Mouse (Mus musculus) heart, embryonic 13.5 days (tissue): ENCODE measurements at regions not wholly inside any gene's neighbourhood (a gene's known extent, or its start where the extent isn't known, plus 50 kb on each side); places are given as distances from the start of the nearest gene placed in this dataset.

Experiments used
- ATAC-seq: fragments of 200-750 bp; cut with Nextera tagmentation; 2 replicates; pipeline ENCODE4 v1.8.0; 2017; ENCODE audit warnings: moderate TSS enrichment; ENCODE audit not compliant: insufficient number of reproducible peaks, low FRiP score, low TSS enrichment; ENCODE audit errors: extremely low read depth
- H3K27ac ChIP-seq: fragments of 300-500 bp; sonication (generic); replicated peaks from 2 replicates; pipeline ENCODE4 v1.5.1; 2015; ENCODE audit warnings: moderate library complexity, mild to moderate bottlenecking, inconsistent platforms
- H3K27me3 ChIP-seq: fragments of 300-500 bp; sonication (generic); replicated peaks from 2 replicates; pipeline ENCODE4 v1.6.1; 2015; ENCODE audit warnings: mild to moderate bottlenecking, inconsistent platforms
- H3K36me3 ChIP-seq: fragments of 300-500 bp; sonication (generic); 2 replicates; pipeline ENCODE4 v1.6.1; 2015; ENCODE audit warnings: mild to moderate bottlenecking, inconsistent platforms
- H3K4me1 ChIP-seq: fragments of 300-500 bp; sonication (generic); 2 replicates; pipeline ENCODE4 v1.6.1; 2015; ENCODE audit warnings: inconsistent platforms
- H3K4me2 ChIP-seq: fragments of 300-500 bp; sonication (generic); 2 replicates; pipeline ENCODE4 v1.6.1; 2015; ENCODE audit warnings: inconsistent platforms, mild to moderate bottlenecking, moderate library complexity
- H3K4me3 ChIP-seq: fragments of 300-500 bp; sonication (generic); 2 replicates; pipeline ENCODE4 v1.5.1; 2015; ENCODE audit warnings: moderate library complexity, mild to moderate bottlenecking, inconsistent platforms
- H3K9ac ChIP-seq: fragments of 300-500 bp; sonication (generic); 2 replicates; pipeline ENCODE4 v1.6.1; 2015; ENCODE audit warnings: inconsistent platforms, mild to moderate bottlenecking, moderate library complexity
- H3K9me3 ChIP-seq: fragments of 300-500 bp; sonication (generic); 2 replicates; pipeline ENCODE4 v1.6.1; 2016; ENCODE audit warnings: inconsistent platforms
- WGBS: fragments of 180-500 bp; shearing (Covaris S2); methylation state at CpG from one replicate; pipeline ENCODE4 v1.1.7; 2015; ENCODE audit warnings: mixed read lengths; 5-methylcytosine and 5-hydroxymethylcytosine counted together

DNA sequence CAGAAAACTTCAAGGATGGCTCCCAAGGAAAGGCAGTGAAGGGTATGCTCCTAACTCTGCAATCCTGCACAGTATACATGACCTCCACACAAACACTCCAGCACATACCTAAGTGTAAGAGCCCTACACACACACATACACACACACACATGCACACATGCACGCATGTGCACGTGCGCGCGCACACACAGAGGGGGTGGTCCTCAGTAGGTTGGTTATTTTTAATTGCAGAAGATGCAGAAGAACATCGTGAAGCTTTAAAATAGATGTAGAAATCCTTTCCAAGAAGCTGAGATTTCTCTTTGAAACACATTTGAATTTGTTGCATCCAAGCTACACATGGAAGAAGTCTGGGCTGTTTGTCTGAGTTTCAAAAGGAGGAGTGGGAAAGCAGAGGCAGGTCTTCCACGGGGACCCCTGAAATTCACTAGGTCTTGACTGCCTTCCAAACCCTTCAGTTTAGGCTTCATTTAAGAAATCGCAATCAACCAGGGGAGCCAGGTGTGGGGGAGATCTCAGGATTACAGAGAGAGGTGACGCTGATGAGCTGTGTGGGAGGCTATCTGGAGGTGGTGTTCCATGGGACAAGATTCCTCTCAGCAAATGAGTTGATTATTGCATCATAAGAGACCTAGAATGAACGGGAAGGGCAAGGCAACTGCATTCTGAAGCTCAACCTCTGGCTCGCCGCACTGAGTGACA is 427.4 kb downstream of the Gm9195 start:
- no peaks in the 10 kb centered on the region for H3K4me1 ChIP-seq
- no peak overlapping the region for H3K4me3 ChIP-seq
- H3K27me3 ChIP-seq, result no peaks in the 10 kb centered on the region
- H3K27ac ChIP-seq, result no peak overlapping the region
- H3K4me2 ChIP-seq, result no peak overlapping the region
- WGBS, result 82% methylated on average over 12 of the region's 12 CpGs
- no peaks in the 10 kb centered on the region for H3K36me3 ChIP-seq
- no peak for ATAC-seq
- no peak overlapping the region for H3K9ac ChIP-seq
- H3K9me3 ChIP-seq, result no peaks in the 10 kb centered on the region

GRCm38 (mm10) chr14:72042881-72043236 is 448.8 kb downstream of the Gm9195 start:
- no peak for ATAC-seq
- Histone ChIP-seq H3K9ac (no peak overlapping the region), H3K9me3 (no peaks in the 10 kb centered on the region), H3K27ac (no peak overlapping the region), H3K4me2 (no peak overlapping the region), H3K4me1 (peaks cover 6% of the 10 kb centered on the region; the same call in 1 of the 2 replicates), H3K36me3 (no peaks in the 10 kb centered on the region), H3K27me3 (no peaks in the 10 kb centered on the region), H3K4me3 (no peak overlapping the region)
- 25% methylated on average over 2 of the region's 2 CpGs for WGBS

- Histone ChIP-seq H3K4me2 (no peak overlapping the region), H3K9ac (no peak overlapping the region), H3K4me3 (no peak overlapping the region), H3K27ac (no peak overlapping the region), H3K36me3 (no peaks in the 10 kb centered on the region), H3K4me1 (peaks cover 6% of the 10 kb centered on the region; the same call in 1 of the 2 replicates), H3K27me3 (no peaks in the 10 kb centered on the region), H3K9me3 (no peaks in the 10 kb centered on the region)
- ATAC-seq, result no peak
- WGBS, result 69% methylated on average over 3 of the region's 3 CpGs
Measured at GRCm38 (mm10) chr14:72042112-72042880, 449.3 kb downstream of the Gm9195 start.

DNA sequence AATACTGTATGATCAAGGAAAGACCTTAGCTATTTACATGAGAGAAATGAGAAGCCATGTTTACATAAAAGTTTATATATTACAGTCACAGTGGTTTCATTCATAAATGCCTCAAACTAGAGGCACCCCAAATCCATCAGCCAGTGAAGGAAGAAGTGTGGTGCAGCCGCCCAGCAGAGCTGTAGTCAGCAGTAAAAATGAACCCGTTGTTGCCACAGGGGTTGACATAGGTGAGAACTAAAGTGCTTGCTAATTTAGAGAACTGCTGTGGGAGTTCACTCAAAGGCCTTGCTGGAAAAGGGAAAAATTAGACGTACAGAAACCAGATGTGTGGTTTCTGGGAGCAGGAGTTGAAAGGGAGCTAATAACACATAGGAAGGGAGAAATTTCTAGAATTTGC is 461.2 kb downstream of the Gm9195 start:
- Histone ChIP-seq H3K9ac (no peak overlapping the region), H3K4me1 (no peaks in the 10 kb centered on the region), H3K4me2 (no peak overlapping the region), H3K27me3 (no peaks in the 10 kb centered on the region), H3K9me3 (no peaks in the 10 kb centered on the region), H3K27ac (no peak overlapping the region), H3K36me3 (no peaks in the 10 kb centered on the region), H3K4me3 (no peak overlapping the region)
- ATAC-seq, result no peak
- WGBS, result 58% methylated on average over 3 of the region's 3 CpGs

GRCm38 (mm10) chr14:72027362-72028020 is 464.1 kb downstream of the Gm9195 start:
- no peaks in the 10 kb centered on the region for H3K9me3 ChIP-seq
- no peaks in the 10 kb centered on the region for H3K4me1 ChIP-seq
- H3K4me2 ChIP-seq, result no peak overlapping the region
- H3K27ac ChIP-seq, result no peak overlapping the region
- no peak overlapping the region for H3K4me3 ChIP-seq
- WGBS, result 41% methylated on average over 8 of the region's 8 CpGs
- no peaks in the 10 kb centered on the region for H3K36me3 ChIP-seq
- H3K27me3 ChIP-seq, result no peaks in the 10 kb centered on the region
- no peak overlapping the region for H3K9ac ChIP-seq
- no peak for ATAC-seq

DNA sequence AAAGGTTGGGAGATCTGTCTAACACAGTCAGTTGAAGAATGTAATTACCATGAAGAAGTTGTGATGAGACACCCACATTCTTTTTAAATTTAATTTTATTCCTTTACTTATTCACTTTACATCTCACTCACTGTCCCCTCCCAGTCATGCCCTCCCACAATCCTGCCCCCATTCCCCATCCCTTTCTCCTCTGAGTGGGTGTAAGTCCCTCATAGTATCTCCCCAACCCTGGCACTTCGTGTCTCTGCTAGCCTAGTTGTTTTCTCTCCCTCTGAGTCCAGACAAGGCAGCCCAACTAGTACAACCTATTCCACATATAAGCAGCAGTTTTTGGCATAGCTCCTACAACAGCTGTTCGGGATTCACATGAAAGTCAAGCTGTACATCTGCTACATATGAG is 487.3 kb downstream of the Gm9195 start:
- H3K9me3 ChIP-seq, result no peaks in the 10 kb centered on the region
- H3K9ac ChIP-seq, result no peak overlapping the region
- H3K4me1 ChIP-seq, result peaks cover 6% of the 10 kb centered on the region; the same call in 1 of the 2 replicates
- H3K4me3 ChIP-seq, result no peak overlapping the region
- H3K27me3 ChIP-seq, result no peaks in the 10 kb centered on the region
- ATAC-seq, result no peak
- H3K4me2 ChIP-seq, result no peak overlapping the region
- H3K27ac ChIP-seq, result no peak overlapping the region
- H3K36me3 ChIP-seq, result no peaks in the 10 kb centered on the region
- WGBS, result 62% methylated on average over 2 of the region's 2 CpGs

DNA sequence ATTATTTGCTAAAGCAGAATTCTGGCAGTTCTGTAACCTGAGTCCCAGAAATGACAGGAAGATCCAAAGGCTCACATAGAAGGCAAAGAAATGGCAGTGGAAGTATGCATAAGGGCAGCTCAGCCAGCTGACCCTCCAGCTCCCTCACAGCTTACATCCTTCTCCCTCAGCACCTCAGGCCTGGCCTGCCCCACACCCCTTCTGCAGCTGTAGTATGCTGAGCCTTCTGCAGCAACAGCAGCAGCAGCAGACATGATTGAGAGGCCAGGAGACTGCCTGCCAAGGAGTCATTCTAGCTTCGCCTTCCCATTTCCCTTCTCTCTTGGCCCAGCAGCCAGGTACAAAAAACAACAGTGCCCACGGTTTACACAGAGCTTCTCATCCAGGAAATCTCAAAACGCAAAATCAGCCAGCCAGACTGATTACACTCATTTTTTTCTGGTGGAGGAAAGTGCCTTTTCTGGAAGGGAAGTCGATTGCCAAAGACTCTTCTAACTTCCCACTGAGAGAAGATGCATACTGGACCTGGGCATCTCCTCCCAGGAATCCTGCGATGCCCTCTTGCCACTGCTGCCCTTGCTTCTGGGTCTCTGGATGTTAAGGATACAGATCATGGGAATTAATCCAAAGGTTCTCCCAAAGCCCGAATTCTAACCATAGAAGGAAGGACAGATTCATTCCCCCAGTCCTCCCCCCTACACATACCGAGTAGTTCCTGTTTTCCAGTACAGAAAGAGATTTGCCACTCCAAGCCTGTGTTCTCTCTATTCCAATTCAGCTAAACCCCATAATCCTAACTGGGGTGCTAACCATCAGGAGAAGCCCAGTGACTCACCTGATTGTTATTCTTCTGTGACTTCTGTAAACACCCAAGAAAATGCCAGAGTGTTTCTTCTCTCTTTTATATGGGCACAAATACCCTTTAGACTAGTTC is 489.2 kb downstream of the Gm9195 start:
- no peaks in the 10 kb centered on the region for H3K36me3 ChIP-seq
- ATAC-seq, result no peak
- H3K4me3 ChIP-seq, result no peak overlapping the region
- 47% methylated on average over 7 of the region's 7 CpGs for WGBS
- H3K9ac ChIP-seq, result no peak overlapping the region
- peaks cover 6% of the 10 kb centered on the region; the same call in 1 of the 2 replicates for H3K4me1 ChIP-seq
- H3K27ac ChIP-seq, result no peak overlapping the region
- H3K9me3 ChIP-seq, result no peaks in the 10 kb centered on the region
- H3K4me2 ChIP-seq, result no peak overlapping the region
- no peaks in the 10 kb centered on the region for H3K27me3 ChIP-seq

DNA sequence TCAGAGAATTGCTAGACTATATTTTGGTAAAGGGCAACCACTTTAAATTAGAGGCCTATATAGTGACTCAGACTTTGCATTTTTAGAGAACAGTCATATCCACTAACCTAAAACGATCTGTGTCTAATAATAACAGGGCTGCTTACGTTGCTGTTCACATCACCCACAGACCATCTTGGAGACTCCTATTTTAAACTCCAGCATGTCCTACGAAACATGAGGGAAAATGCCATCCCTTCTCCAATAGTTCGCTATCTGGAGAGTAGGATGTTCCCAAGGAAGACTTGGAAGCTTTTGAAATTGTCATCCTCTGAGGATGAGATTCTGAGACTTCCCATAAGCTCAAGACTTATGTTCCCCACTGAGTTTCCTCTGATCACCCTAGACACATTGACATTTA is 518.6 kb downstream of the Gm9195 start:
- H3K27me3 ChIP-seq, result no peaks in the 10 kb centered on the region
- H3K4me1 ChIP-seq, result no peaks in the 10 kb centered on the region
- H3K36me3 ChIP-seq, result no peaks in the 10 kb centered on the region
- no peak for ATAC-seq
- no peak overlapping the region for H3K27ac ChIP-seq
- no peaks in the 10 kb centered on the region for H3K9me3 ChIP-seq
- H3K4me2 ChIP-seq, result no peak overlapping the region
- WGBS, result 68% methylated on average over 4 of the region's 4 CpGs
- no peak overlapping the region for H3K4me3 ChIP-seq
- no peak overlapping the region for H3K9ac ChIP-seq

DNA sequence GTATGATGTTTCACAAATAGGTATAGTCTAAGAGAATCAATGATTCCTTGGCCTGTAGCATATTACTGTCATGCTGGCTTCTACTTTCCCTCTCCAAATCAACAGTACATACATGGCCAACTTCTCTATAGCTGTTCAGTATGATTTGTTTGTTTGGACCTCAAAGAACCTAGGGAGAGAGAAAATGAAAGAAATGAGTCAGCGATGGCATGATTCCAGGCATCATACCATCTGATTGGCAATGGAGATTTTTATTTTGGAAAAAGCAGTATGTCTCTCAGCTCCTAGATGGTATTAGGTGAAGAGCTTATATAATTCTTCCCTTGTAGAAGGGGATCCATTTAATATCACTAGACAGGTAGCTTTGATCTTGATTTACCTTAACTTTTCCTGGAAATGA is 519.1 kb downstream of the Gm9195 start:
- no peaks in the 10 kb centered on the region for H3K4me1 ChIP-seq
- H3K27ac ChIP-seq, result no peak overlapping the region
- H3K9ac ChIP-seq, result no peak overlapping the region
- H3K36me3 ChIP-seq, result no peaks in the 10 kb centered on the region
- no peak for ATAC-seq
- no peaks in the 10 kb centered on the region for H3K27me3 ChIP-seq
- no peak overlapping the region for H3K4me2 ChIP-seq
- no peak overlapping the region for H3K4me3 ChIP-seq
- H3K9me3 ChIP-seq, result no peaks in the 10 kb centered on the region
- WGBS, result 90% methylated on average over 1 of the region's 1 CpGs

DNA sequence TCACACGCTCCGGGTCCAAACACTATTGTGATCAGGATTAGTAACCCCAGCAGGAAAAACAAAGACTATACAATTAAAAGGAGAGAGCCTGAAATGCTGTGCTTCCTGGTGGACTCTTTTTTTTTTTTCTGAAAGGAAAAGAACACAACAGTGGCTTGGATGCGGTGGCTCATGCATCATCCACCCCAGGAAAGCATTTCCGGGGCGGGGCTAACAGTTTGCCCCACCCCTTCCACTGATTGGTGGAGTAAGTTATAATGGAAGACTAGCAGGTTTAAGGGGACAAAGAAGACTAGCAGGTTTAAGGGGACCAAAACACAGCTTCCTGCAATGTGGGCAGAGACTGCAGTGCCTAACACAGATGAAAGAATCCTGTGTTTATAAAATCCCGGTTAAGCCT is 524.0 kb downstream of the Gm9195 start:
- Histone ChIP-seq H3K27me3 (no peaks in the 10 kb centered on the region), H3K4me2 (no peak overlapping the region), H3K9ac (no peak overlapping the region), H3K36me3 (no peaks in the 10 kb centered on the region), H3K4me1 (no peaks in the 10 kb centered on the region), H3K9me3 (no peaks in the 10 kb centered on the region), H3K4me3 (no peak overlapping the region), H3K27ac (no peak overlapping the region)
- 62% methylated on average over 6 of the region's 6 CpGs for WGBS
- ATAC-seq, result no peak
